Mouse (Mus musculus) lung, embryonic 16.5 days (tissue): ENCODE results near the gene Dhx35. TPM values are rescaled to one million over a fixed set of nuclear protein-coding genes. Genes with fewer than 3 reads are reported as not detected.

Experiments
- ATAC-seq: fragments of 200-750 bp; cut with Nextera tagmentation; 2 replicates; pipeline ENCODE4 v1.8.0; 2017; ENCODE audit warnings: low read depth, mild to moderate bottlenecking, moderate library complexity
- H3K27ac ChIP-seq: fragments of 300-500 bp; sonication (generic); 2 replicates; pipeline ENCODE4 v1.5.1; 2014; ENCODE audit warnings: mild to moderate bottlenecking, control low read depth, low read length
- H3K27me3 ChIP-seq: fragments of 300-500 bp; sonication (generic); 2 replicates; pipeline ENCODE4 v1.6.1; 2014; ENCODE audit warnings: low read depth, low read length, mixed read lengths; ENCODE audit not compliant: control insufficient read depth, insufficient read depth
- H3K36me3 ChIP-seq: fragments of 300-500 bp; sonication (generic); 2 replicates; pipeline ENCODE4 v1.6.1; 2014; ENCODE audit warnings: low read length; ENCODE audit not compliant: control insufficient read depth, insufficient read depth
- H3K4me1 ChIP-seq: fragments of 300-500 bp; sonication (generic); replicated peaks from 2 replicates; pipeline ENCODE4 v1.6.1; 2014; ENCODE audit warnings: low read length, mixed read lengths; ENCODE audit not compliant: control insufficient read depth, insufficient read depth
- H3K4me2 ChIP-seq: fragments of 300-500 bp; sonication (generic); 2 replicates; pipeline ENCODE4 v1.6.1; 2014; ENCODE audit warnings: low read depth, low read length, control low read depth
- H3K4me3 ChIP-seq: fragments of 300-500 bp; sonication (generic); 2 replicates; pipeline ENCODE4 v1.5.1; 2014; ENCODE audit warnings: mild to moderate bottlenecking, low read length, control low read depth
- H3K9ac ChIP-seq: fragments of 300-500 bp; sonication (generic); 2 replicates; pipeline ENCODE4 v1.6.1; 2014; ENCODE audit warnings: low read length, control low read depth
- H3K9me3 ChIP-seq: fragments of 300-500 bp; sonication (generic); 2 replicates; pipeline ENCODE4 v1.6.1; 2016; ENCODE audit warnings: low read length; ENCODE audit not compliant: control insufficient read depth
- WGBS: fragments of 180-500 bp; shearing (Covaris S2); extraction: QIAGEN DNeasy Blood & Tissue Kit; methylation state at CpG from one replicate; pipeline ENCODE4 v1.1.7; 2014; 5-methylcytosine and 5-hydroxymethylcytosine counted together
- polyA plus RNA-seq: library from polyadenylated mRNA; unstranded; fragments of >200 nt; fragmentation: Nextera tagmentation; extraction: Ambion mirVana; gene quantifications from 2 replicates; pipeline ENCODE4 v1.2.1, GENCODE M21; 2015

Gene Dhx35
- polyA plus RNA-seq, 1 experiment from 2014 or later: 13.9 TPM

DNA sequence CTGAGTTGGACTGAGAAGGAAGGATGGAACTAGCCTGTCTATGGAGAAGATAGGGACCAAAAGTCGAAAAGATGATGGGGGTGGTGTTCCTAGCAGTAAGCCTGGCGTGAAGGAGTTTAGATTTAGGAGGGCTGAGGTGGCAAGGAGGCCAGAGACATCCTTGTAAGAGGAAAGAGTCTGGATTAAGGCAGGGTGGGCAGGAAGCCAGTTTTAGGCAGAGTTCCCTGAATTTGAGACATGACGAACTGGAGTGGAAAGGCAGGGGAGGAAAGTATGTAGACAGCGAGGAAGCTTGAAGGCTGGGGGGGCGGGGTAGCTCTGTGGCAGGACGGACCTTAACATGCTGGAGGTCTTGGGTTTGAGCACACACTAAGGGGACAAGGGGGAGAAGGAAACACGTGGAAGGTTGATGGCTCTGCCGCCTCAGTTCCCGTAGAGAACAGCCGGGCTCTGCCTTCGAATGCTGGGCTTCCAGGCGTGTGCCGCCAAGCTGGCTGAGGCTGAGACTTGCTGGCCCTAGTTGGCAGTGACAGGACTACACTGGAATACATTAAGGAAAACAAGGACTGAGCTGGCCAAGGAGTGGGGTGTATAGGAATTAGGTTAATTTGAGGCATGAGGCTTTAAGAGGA, 24.4 kb upstream of the Dhx35 start:
- no peak for ATAC-seq
- peak overlapping the region; percentile 41; the same call in 1 of the 2 replicates for H3K27ac ChIP-seq
- peak overlapping the region; percentile 88 for H3K9ac ChIP-seq
- no peaks in the 10 kb centered on the region for H3K9me3 ChIP-seq
- peak overlapping the region; percentile 88 for H3K4me3 ChIP-seq
- no peaks in the 10 kb centered on the region for H3K27me3 ChIP-seq
- H3K4me2 ChIP-seq: peak overlapping the region; percentile 95
- no peaks in the 10 kb centered on the region for H3K36me3 ChIP-seq
- WGBS: 9% methylated on average over 13 of the region's 13 CpGs
- peaks cover 48% of the 10 kb centered on the region for H3K4me1 ChIP-seq

DNA sequence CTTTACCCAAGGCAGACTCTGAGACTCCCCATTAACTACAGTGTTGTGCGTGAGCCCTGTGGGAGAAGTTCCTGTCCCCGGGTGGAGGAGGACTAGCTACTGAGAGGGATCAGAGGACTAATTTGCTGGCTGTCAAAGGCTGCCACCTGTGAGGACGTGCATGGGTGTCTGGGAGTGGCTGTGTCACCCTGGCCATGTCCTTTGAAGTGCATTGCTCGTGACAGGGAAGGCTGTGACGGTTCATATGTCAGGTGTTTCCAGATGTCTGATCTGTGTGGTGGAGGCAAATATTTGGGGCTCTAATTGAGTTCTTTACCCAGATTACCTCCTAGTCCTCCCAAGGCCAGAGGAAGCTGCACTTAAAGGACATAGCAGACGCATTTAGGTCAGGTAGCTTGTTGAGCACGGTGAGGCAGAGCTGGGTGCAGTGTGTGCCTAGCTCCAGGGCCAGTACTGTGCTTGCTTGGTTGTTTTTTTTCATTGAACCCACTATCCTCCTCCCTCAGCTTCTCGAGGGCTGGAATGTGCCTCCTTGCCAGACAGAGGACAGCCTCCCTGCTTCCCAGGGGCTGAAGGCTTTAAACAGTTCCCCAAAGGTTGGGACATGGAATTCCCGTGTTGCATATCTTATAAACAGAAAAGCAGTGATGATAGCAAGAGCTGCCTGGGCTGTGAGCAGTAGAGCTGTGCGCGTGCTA, 23.4 kb upstream of the Dhx35 start:
- Histone ChIP-seq H3K36me3 (no peaks in the 10 kb centered on the region), H3K4me2 (peak overlapping the region; percentile 95), H3K9ac (no peak overlapping the region), H3K27me3 (no peaks in the 10 kb centered on the region), H3K4me3 (peak overlapping the region; percentile 88), H3K4me1 (peaks cover 57% of the 10 kb centered on the region), H3K9me3 (no peaks in the 10 kb centered on the region), H3K27ac (no peak overlapping the region)
- 42% methylated on average over 11 of the region's 11 CpGs for whole genome bisulfite sequencing
- no peak for ATAC-seq

DNA sequence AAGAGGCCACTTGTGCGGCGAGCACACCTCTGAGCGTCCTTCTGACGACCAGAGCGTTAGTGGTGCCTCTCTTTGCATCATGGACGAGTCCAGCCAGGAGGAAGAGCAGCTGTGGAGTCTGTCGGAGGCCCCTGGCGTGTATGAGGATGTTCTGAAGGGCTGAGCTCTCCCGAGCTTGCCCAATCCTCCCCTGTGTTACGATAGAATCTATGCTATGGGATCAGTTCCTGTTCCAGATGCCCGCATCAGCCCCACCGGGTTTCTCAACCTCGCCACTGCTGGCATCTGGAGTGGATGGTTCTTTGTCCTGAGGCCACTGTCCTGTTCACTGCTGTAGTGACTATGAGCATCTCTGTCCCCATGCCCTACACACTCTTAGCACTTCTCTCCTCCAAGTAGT, 21.8 kb upstream of the Dhx35 start:
- WGBS: 67% methylated on average over 13 of the region's 13 CpGs
- peaks cover 73% of the 10 kb centered on the region for H3K4me1 ChIP-seq
- H3K9me3 ChIP-seq: no peaks in the 10 kb centered on the region
- ATAC-seq: no peak
- H3K27ac ChIP-seq: no peak overlapping the region
- H3K4me3 ChIP-seq: no peak overlapping the region
- no peaks in the 10 kb centered on the region for H3K36me3 ChIP-seq
- H3K9ac ChIP-seq: no peak overlapping the region
- H3K4me2 ChIP-seq: no peak overlapping the region
- no peaks in the 10 kb centered on the region for H3K27me3 ChIP-seq

DNA sequence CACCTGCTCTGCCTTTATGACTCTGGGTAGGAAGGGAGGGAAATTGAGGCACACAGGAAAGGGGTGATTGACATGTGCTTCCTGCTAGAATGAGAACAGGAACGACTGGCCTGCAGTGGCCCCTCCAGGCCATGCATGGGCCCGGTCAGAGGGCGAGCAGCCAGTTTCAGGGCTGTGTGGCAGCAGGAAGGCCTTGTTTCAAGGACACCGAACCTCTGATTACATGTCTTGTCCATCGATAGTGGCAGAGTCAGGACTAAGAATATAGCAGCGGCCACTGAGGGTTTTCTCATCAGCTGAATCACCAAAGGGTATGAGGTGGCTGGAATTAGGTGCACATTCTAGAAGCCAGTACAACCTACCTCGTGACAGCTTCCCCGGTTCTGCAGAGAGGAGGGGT, 19.7 kb upstream of the Dhx35 start:
- H3K36me3 ChIP-seq: peaks cover 4% of the 10 kb centered on the region
- 44% methylated on average over 8 of the region's 8 CpGs for WGBS
- H3K9ac ChIP-seq: no peak overlapping the region
- H3K4me3 ChIP-seq: no peak overlapping the region
- no peaks in the 10 kb centered on the region for H3K9me3 ChIP-seq
- ATAC-seq: no peak
- peaks cover 70% of the 10 kb centered on the region for H3K4me1 ChIP-seq
- no peaks in the 10 kb centered on the region for H3K27me3 ChIP-seq
- no peak overlapping the region for H3K27ac ChIP-seq
- no peak overlapping the region for H3K4me2 ChIP-seq

DNA sequence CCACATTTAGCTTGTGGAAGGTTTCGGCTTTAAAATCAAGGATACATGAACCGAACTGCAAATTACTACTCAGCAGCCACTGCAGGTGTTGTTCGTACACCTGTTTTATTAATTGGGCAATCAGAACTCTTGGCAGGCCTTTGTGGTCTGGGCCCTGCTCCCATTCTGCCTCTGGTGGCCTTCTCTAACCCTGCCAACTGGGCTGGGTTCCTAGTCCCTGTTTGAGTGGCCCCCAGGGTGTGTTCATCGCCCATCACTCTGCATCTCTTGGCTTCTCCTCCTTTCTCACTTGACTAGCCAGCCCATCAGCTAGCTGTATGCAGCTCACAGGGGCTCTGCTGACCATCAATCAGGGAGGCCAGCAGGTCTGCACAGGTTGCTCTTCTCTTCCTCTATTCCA, 17.9 kb upstream of the Dhx35 start:
- no peak overlapping the region for H3K4me3 ChIP-seq
- no peak for ATAC-seq
- no peaks in the 10 kb centered on the region for H3K27me3 ChIP-seq
- H3K4me1 ChIP-seq: peaks cover 52% of the 10 kb centered on the region
- peaks cover 21% of the 10 kb centered on the region for H3K36me3 ChIP-seq
- H3K9ac ChIP-seq: peak overlapping the region; percentile 13; the same call in 1 of the 2 replicates
- H3K9me3 ChIP-seq: no peaks in the 10 kb centered on the region
- WGBS: 84% methylated on average over 4 of the region's 4 CpGs
- peak overlapping the region; percentile 59; the same call in 1 of the 2 replicates for H3K27ac ChIP-seq
- H3K4me2 ChIP-seq: no peak overlapping the region

DNA sequence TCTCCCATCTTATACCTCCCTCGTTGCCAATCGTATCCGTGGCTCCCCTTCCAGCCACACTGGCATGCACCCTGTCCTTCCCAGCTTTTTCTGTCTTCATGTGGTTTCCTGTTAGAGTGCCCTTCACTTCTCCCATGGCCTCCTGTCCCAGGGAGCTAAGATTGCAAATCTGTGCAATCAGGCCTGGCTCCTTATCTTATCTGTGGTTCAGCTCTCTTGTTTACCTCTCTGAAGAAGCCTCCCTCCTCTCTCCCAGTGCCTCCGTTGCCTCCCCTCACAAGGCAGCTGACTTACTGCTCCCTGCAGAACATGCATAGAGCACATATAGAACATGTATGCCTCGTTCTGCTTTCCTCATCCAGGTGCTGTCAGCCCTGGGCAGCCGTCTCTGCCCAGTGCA, 17.1 kb upstream of the Dhx35 start:
- no peaks in the 10 kb centered on the region for H3K27me3 ChIP-seq
- no peaks in the 10 kb centered on the region for H3K9me3 ChIP-seq
- 0 out of 2 replicates have a peak, but pooled peaks have one; percentile 26 for ATAC-seq
- no peak overlapping the region for H3K4me3 ChIP-seq
- peaks cover 46% of the 10 kb centered on the region for H3K4me1 ChIP-seq
- H3K9ac ChIP-seq: peak overlapping the region; percentile 13; the same call in 1 of the 2 replicates
- H3K4me2 ChIP-seq: no peak overlapping the region
- peaks cover 23% of the 10 kb centered on the region for H3K36me3 ChIP-seq
- 13% methylated on average over 6 of the region's 6 CpGs for WGBS
- H3K27ac ChIP-seq: peak overlapping the region; percentile 59

DNA sequence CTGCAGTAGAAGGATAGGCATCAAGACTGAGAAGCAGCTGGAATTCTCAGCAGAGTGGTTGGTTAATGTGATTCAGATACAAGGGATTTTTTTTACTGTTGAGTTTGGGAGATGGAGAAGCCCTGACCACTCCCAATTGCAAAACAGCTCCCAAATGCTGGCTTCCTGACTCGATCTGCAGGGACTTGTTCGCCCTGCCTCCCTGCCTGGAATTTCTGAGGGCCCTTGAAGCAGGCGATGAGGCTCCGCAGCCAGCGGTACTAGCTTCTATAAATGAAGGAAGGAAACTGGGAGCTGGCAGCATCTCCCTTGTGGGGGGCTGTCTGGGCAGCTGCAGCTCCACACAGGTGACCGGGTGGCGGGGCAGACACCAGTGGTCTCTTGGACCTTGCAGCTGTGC, 16.3 kb upstream of the Dhx35 start:
- no peak overlapping the region for H3K4me3 ChIP-seq
- peaks cover 44% of the 10 kb centered on the region for H3K4me1 ChIP-seq
- 30% methylated on average over 7 of the region's 7 CpGs for whole genome bisulfite sequencing
- H3K27me3 ChIP-seq: no peaks in the 10 kb centered on the region
- peak; percentile 46 for ATAC-seq
- H3K36me3 ChIP-seq: peaks cover 25% of the 10 kb centered on the region
- peak overlapping the region; percentile 59 for H3K27ac ChIP-seq
- 0 out of 2 replicates have a peak overlapping the region, but pooled peaks have one; percentile 13 for H3K9ac ChIP-seq
- no peaks in the 10 kb centered on the region for H3K9me3 ChIP-seq
- H3K4me2 ChIP-seq: no peak overlapping the region

DNA sequence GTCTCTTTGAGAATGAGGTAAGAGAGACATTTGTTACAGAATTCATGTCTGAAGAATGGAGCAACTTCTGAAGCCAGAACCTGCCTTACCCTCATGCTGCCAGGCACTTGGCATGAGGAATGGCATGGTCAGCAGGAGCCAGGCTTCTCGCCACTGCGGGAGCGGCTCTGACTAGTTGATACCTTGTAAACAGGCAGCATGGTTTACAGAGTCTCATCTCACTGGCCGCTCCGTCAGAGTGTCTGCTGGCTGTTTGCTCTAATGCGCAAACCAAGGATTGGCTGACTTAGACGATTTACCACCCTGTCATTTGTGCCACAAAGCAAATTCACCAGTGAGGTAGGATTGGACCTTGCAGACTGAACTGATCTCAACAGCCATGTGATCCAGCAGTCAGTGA, 13.5 kb upstream of the Dhx35 start:
- no peaks in the 10 kb centered on the region for H3K9me3 ChIP-seq
- ATAC-seq: no peak
- 93% methylated on average over 7 of the region's 7 CpGs for WGBS
- H3K27me3 ChIP-seq: no peaks in the 10 kb centered on the region
- H3K4me3 ChIP-seq: no peak overlapping the region
- no peak overlapping the region for H3K4me2 ChIP-seq
- H3K4me1 ChIP-seq: peaks cover 25% of the 10 kb centered on the region
- no peak overlapping the region for H3K9ac ChIP-seq
- peaks cover 49% of the 10 kb centered on the region for H3K36me3 ChIP-seq
- no peak overlapping the region for H3K27ac ChIP-seq

DNA sequence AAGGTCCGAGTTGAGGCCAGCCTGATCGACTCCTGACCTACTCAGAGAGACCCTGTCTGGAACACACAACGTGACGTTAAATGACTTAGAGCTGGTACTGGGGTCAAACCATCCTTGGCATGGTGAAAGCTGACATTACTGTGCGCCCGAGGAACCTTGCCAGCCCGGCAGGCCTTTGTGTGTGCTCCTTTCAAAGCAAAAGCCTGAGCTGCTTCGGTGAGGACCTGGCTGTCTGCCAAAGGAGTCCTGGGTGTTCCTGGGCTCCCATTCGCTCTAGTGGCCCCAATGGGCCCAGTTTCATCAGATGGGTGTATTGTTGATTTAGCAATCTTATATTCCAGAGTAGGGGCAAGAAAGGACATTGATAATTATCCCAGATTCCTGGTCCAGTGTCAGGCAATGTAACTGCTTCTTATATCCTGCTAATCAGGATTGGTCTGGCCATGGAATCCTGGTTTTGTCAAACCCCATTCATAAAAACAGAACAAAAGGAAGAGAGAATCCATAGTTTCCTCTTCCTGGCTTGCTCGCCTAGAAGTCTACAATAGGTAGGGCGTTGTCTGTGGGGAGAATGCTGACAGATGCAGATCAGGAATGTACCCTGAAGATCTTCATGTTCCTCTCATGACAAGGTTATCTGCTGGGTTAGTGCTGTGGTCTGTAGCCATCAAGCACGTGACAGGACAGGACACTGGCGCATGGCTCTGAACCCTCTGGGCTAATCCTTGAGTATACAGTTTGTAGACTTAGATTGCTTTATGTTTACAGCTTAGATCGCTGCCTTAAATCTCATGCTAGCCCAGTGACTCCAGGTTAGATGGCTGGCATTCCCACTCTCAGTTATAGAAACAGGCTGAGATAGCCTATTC, 7.4 kb upstream of the Dhx35 start:
- Histone ChIP-seq H3K27me3 (no peaks in the 10 kb centered on the region), H3K9ac (no peak overlapping the region), H3K27ac (no peak overlapping the region), H3K9me3 (no peaks in the 10 kb centered on the region), H3K4me2 (no peak overlapping the region), H3K4me1 (no peaks in the 10 kb centered on the region), H3K4me3 (no peak overlapping the region), H3K36me3 (peaks cover 32% of the 10 kb centered on the region)
- 71% methylated on average over 14 of the region's 14 CpGs for WGBS
- 0 out of 2 replicates have a peak, but pooled peaks have one; percentile 19 for ATAC-seq
